Mouse (Mus musculus) ES-Bruce4 (cell line): ENCODE data around the gene Napepld. TPM values are rescaled to one million over a fixed set of nuclear protein-coding genes. Genes with fewer than 3 reads are reported as not detected.

ENCODE experiments used
- H3K27ac ChIP-seq: 2 replicates; pipeline ENCODE4 v1.5.1; 2012; ENCODE audit warnings: low read length, inconsistent platforms; ENCODE audit not compliant: insufficient read depth
- H3K27me3 ChIP-seq: 2 replicates; pipeline ENCODE4 v1.6.1; 2012; ENCODE audit warnings: mild to moderate bottlenecking, low read length, inconsistent platforms; ENCODE audit not compliant: control insufficient read depth, poor library complexity, insufficient read depth, severe bottlenecking
- H3K36me3 ChIP-seq: 2 replicates; pipeline ENCODE4 v1.6.1; 2012; ENCODE audit warnings: inconsistent platforms, mild to moderate bottlenecking, low read length, moderate library complexity; ENCODE audit not compliant: control insufficient read depth, poor library complexity, insufficient read depth, severe bottlenecking
- H3K4me1 ChIP-seq: one replicate; pipeline ENCODE4 v1.8.1; 2011; ENCODE audit warnings: low read length; ENCODE audit not compliant: control insufficient read depth, insufficient read depth
- H3K4me3 ChIP-seq: 2 replicates; pipeline ENCODE4 v1.5.1; 2011; ENCODE audit warnings: low read depth, mild to moderate bottlenecking, low read length
- H3K9ac ChIP-seq: 2 replicates; pipeline ENCODE4 v1.6.1; 2012; ENCODE audit warnings: low read depth, mild to moderate bottlenecking, inconsistent platforms; ENCODE audit not compliant: poor library complexity, severe bottlenecking
- H3K9me3 ChIP-seq: replicated peaks from 2 replicates; pipeline ENCODE4 v1.6.1; 2012; ENCODE audit warnings: mild to moderate bottlenecking, low read length, inconsistent platforms; ENCODE audit not compliant: control insufficient read depth, poor library complexity, insufficient read depth, severe bottlenecking
- CTCF ChIP-seq: IDR thresholded peaks from one replicate; pipeline ENCODE4 v1.8.1; 2011; ENCODE audit warnings: low read depth, low read length
- EP300 ChIP-seq: IDR thresholded peaks from 2 replicates; pipeline ENCODE4 v1.6.1; 2011; ENCODE audit warnings: low read depth, low read length; ENCODE audit not compliant: insufficient read depth
- POLR2A ChIP-seq: IDR thresholded peaks from one replicate; pipeline ENCODE4 v1.8.1; 2011; ENCODE audit warnings: low read length; ENCODE audit not compliant: insufficient read depth
- polyA plus RNA-seq: library from polyadenylated mRNA; stranded (reverse); fragments of >200 nt; gene quantifications from 2 replicates; pipeline ENCODE4 v1.2.4, GENCODE M21; 2011; ENCODE audit warnings: low read depth; ENCODE audit not compliant: missing spikeins, insufficient read depth, insufficient read length

The Napepld gene
- polyA plus RNA-seq, 1 experiment = 6.4 TPM

- Histone ChIP-seq H3K9ac (peak overlapping the region; percentile 94), H3K27me3 (no peaks in the 10 kb centered on the region), H3K4me1 (no peaks in the 10 kb centered on the region), H3K9me3 (no peaks in the 10 kb centered on the region), H3K36me3 (peaks cover 13% of the 10 kb centered on the region), H3K4me3 (peak overlapping the region; percentile 95), H3K27ac (no peak overlapping the region)
- TF ChIP-seq CTCF (no peak), EP300 (no peak), POLR2A (no peak)
These were observed 36.4 kb upstream of the Napepld start for GRCm38 (mm10) chr5:21737620-21738019.

GRCm38 (mm10) chr5:21736956-21737585 lies 35.9 kb upstream of the Napepld start, which contains the start of gene Pmpcb:
Pmpcb (plus strand) TSS chr5:21737141.
- Histone ChIP-seq H3K9ac (peak within 1 kb of the TSS; percentile 94), H3K36me3 (peaks cover 11% of the 10 kb centered on the region), H3K27ac (peak within 1 kb of the TSS; percentile 81), H3K9me3 (no peaks in the 10 kb centered on the region), H3K4me1 (peaks cover 2% of the 10 kb centered on the region), H3K4me3 (peak within 1 kb of the TSS; percentile 95), H3K27me3 (no peaks in the 10 kb centered on the region)
- TF ChIP-seq CTCF = peak; percentile 88
- 0 out of 2 replicates have a peak, but pooled peaks have one; percentile 4 for TF ChIP-seq EP300
- TF ChIP-seq POLR2A = no peak

GRCm38 (mm10) chr5:21736046-21736445 lies 34.9 kb upstream of the Napepld start:
- Histone ChIP-seq H3K9me3 (no peaks in the 10 kb centered on the region), H3K4me3 (no peak overlapping the region), H3K36me3 (peaks cover 4% of the 10 kb centered on the region; the same call in 1 of the 2 replicates), H3K9ac (0 out of 2 replicates have a peak overlapping the region, but pooled peaks have one; percentile 23), H3K27ac (peak overlapping the region; percentile 57), H3K27me3 (no peaks in the 10 kb centered on the region), H3K4me1 (peaks cover 3% of the 10 kb centered on the region)
- TF ChIP-seq EP300 (no peak), CTCF (no peak), POLR2A (no peak)

- peak overlapping the region; percentile 52; the same call in 1 of the 2 replicates for H3K27ac ChIP-seq
- H3K9me3 ChIP-seq = no peaks in the 10 kb centered on the region
- H3K36me3 ChIP-seq = peaks cover 3% of the 10 kb centered on the region; the same call in 1 of the 2 replicates
- H3K27me3 ChIP-seq = no peaks in the 10 kb centered on the region
- H3K4me3 ChIP-seq = peak overlapping the region; percentile 59
- H3K9ac ChIP-seq = peak overlapping the region; percentile 28; the same call in 1 of the 2 replicates
- TF ChIP-seq CTCF = peak; percentile 86
- no peak for TF ChIP-seq EP300
- peaks cover 3% of the 10 kb centered on the region for H3K4me1 ChIP-seq
These were observed 34.4 kb upstream of the Napepld start for GRCm38 (mm10) chr5:21735584-21735983.

GRCm38 (mm10) chr5:21735100-21735499 lies 33.9 kb upstream of the Napepld start:
- peak overlapping the region; percentile 19 for H3K4me3 ChIP-seq
- H3K27me3 ChIP-seq = no peaks in the 10 kb centered on the region
- H3K9me3 ChIP-seq = no peaks in the 10 kb centered on the region
- TF ChIP-seq EP300 (no peak), CTCF (no peak), POLR2A (no peak)
- H3K9ac ChIP-seq = peak overlapping the region; percentile 28; the same call in 1 of the 2 replicates
- peaks cover 3% of the 10 kb centered on the region for H3K4me1 ChIP-seq
- H3K36me3 ChIP-seq = no peaks in the 10 kb centered on the region
- H3K27ac ChIP-seq = no peak overlapping the region

GRCm38 (mm10) chr5:21732930-21733329 lies 31.7 kb upstream of the Napepld start:
- H3K9me3 ChIP-seq = no peaks in the 10 kb centered on the region
- H3K27ac ChIP-seq = no peak overlapping the region
- H3K4me3 ChIP-seq = no peak overlapping the region
- TF ChIP-seq CTCF (peak; percentile 10), POLR2A (no peak), EP300 (no peak)
- H3K27me3 ChIP-seq = no peaks in the 10 kb centered on the region
- peaks cover 3% of the 10 kb centered on the region for H3K4me1 ChIP-seq
- no peaks in the 10 kb centered on the region for H3K36me3 ChIP-seq
- no peak overlapping the region for H3K9ac ChIP-seq
